Mouse (Mus musculus) forebrain, embryonic 16.5 days (tissue): ENCODE measurements around the gene Snx14. TPM values are rescaled to one million over a fixed set of nuclear protein-coding genes. Genes with fewer than 3 reads are reported as not detected.

ENCODE experiments used
- ATAC-seq: fragments of 200-750 bp; cut with Nextera tagmentation; 2 replicates; pipeline ENCODE4 v1.8.0; 2017; ENCODE audit warnings: mild to moderate bottlenecking, moderate library complexity
- H3K27ac ChIP-seq: fragments of 300-500 bp; sonication (generic); 2 replicates; pipeline ENCODE4 v1.5.1; 2014; ENCODE audit warnings: low read length, control low read depth
- H3K27me3 ChIP-seq: fragments of 300-500 bp; sonication (generic); replicated peaks from 2 replicates; pipeline ENCODE4 v1.6.1; 2014; ENCODE audit warnings: low read length; ENCODE audit not compliant: control insufficient read depth, insufficient read depth
- H3K36me3 ChIP-seq: fragments of 300-500 bp; sonication (generic); 2 replicates; pipeline ENCODE4 v1.6.1; 2014; ENCODE audit not compliant: control insufficient read depth, insufficient read depth
- H3K4me1 ChIP-seq: fragments of 300-500 bp; sonication (generic); replicated peaks from 2 replicates; pipeline ENCODE4 v1.6.1; 2014; ENCODE audit warnings: low read length; ENCODE audit not compliant: control insufficient read depth, insufficient read depth
- H3K4me2 ChIP-seq: fragments of 300-500 bp; sonication (generic); 2 replicates; pipeline ENCODE4 v1.6.1; 2014; ENCODE audit warnings: mild to moderate bottlenecking, low read length, control low read depth
- H3K4me3 ChIP-seq: fragments of 300-500 bp; sonication (generic); replicated peaks from 2 replicates; pipeline ENCODE4 v1.5.1; 2014; ENCODE audit warnings: mild to moderate bottlenecking, low read length, control low read depth
- H3K9ac ChIP-seq: fragments of 300-500 bp; sonication (generic); replicated peaks from 2 replicates; pipeline ENCODE4 v1.6.1; 2014; ENCODE audit warnings: low read depth, low read length, control low read depth
- H3K9me3 ChIP-seq: fragments of 300-500 bp; sonication (generic); 2 replicates; pipeline ENCODE4 v1.6.1; 2016; ENCODE audit warnings: low read length; ENCODE audit not compliant: control insufficient read depth
- WGBS: fragments of 180-500 bp; shearing (Covaris S2); extraction: QIAGEN DNeasy Blood & Tissue Kit; methylation state at CpG from one replicate; pipeline ENCODE4 v1.1.7; 2014; 5-methylcytosine and 5-hydroxymethylcytosine counted together
- polyA plus RNA-seq: library from polyadenylated mRNA; unstranded; fragments of >200 nt; fragmentation: Nextera tagmentation; extraction: Ambion mirVana; gene quantifications from 2 replicates; pipeline ENCODE4 v1.2.1, GENCODE M21; 2015

Snx14 gene
- polyA plus RNA-seq, 1 experiment from 2014 or later = 32.2 TPM

DNA sequence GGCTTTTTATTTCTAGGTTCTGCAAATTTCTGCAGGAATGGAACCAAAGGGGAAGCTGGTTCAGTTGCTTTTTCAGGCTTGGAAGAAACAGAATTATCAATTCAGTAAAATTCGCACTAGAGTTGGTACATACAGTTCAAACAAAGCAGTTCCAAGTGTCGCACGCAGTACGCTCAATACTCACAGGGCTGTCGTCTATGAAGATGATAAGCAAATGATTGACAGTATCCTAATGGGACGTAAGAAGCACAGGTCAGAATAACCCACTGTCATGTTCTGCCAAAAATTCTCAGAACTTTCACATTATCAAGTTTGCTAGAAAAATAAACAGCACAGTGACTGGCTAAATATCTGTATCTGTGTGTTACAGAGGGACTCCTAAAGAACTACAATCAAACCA lies 34.2 kb downstream of the Snx14 start:
- Histone ChIP-seq H3K9ac (no peak overlapping the region), H3K4me2 (no peak overlapping the region), H3K9me3 (no peaks in the 10 kb centered on the region), H3K27me3 (no peaks in the 10 kb centered on the region), H3K27ac (no peak overlapping the region), H3K36me3 (peaks cover 6% of the 10 kb centered on the region), H3K4me1 (no peaks in the 10 kb centered on the region), H3K4me3 (no peak overlapping the region)
- WGBS = 95% methylated on average over 6 of the region's 6 CpGs
- no peak for ATAC-seq

GRCm38 (mm10) chr9:88404088-88404487 lies 34.7 kb downstream of the Snx14 start:
- Histone ChIP-seq H3K9ac (no peak overlapping the region), H3K9me3 (no peaks in the 10 kb centered on the region), H3K27me3 (no peaks in the 10 kb centered on the region), H3K4me1 (no peaks in the 10 kb centered on the region), H3K4me2 (no peak overlapping the region), H3K27ac (no peak overlapping the region), H3K36me3 (peaks cover 6% of the 10 kb centered on the region), H3K4me3 (no peak overlapping the region)
- 82% methylated on average over 10 of the region's 10 CpGs for WGBS
- ATAC-seq = no peak

- Histone ChIP-seq H3K36me3 (peaks cover 9% of the 10 kb centered on the region), H3K9me3 (no peaks in the 10 kb centered on the region), H3K4me3 (no peak overlapping the region), H3K27me3 (no peaks in the 10 kb centered on the region), H3K4me1 (no peaks in the 10 kb centered on the region; the same call in 1 of the 2 replicates), H3K4me2 (no peak overlapping the region), H3K9ac (no peak overlapping the region), H3K27ac (no peak overlapping the region)
- WGBS = 79% methylated on average over 1 of the region's 1 CpGs
- ATAC-seq = no peak
Measured at GRCm38 (mm10) chr9:88398461-88398860, 40.3 kb downstream of the Snx14 start.

DNA sequence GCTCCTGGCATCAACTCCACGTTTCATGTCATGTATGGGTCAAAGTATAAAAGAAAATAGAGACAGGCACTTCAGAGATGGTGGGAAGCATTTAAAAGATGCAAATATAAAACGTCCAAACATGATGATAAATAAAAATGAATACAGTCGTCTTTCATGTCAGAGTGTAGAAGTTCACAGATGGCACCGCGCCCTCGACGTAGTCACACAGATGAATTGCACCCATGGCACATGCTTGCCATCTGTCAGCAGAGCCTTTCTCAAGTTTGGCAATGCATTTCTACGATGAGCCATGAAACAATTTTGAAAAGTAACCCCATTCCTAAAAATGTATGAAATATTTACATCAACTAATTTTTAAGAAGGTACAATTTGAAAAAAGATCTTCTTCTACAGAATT lies 43.9 kb downstream of the Snx14 start:
- Histone ChIP-seq H3K9me3 (no peaks in the 10 kb centered on the region), H3K9ac (no peak overlapping the region), H3K4me1 (no peaks in the 10 kb centered on the region; the same call in 1 of the 2 replicates), H3K4me2 (no peak overlapping the region), H3K27me3 (no peaks in the 10 kb centered on the region), H3K36me3 (peaks cover 9% of the 10 kb centered on the region), H3K27ac (no peak overlapping the region), H3K4me3 (no peak overlapping the region)
- peak; percentile 68 for ATAC-seq
- WGBS = 45% methylated on average over 8 of the region's 8 CpGs

DNA sequence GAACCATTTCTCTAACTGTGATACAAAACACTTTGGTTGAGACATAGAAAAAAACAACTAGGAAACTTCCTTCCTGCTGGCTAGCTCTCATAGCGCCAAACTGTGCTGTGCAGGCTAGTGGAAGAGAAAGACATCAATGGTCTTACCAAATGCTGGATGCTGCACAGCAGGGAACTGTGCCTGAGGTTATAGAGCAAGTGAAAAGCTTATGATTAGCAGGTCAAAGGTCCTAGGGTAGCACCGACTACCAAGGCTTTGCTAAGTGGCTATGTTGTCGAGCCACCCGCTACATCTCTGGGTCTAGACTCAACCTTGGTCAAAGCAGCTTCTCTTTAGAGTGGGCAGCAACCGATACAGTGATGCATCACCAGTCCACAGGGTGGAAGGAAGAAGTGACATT lies 49.9 kb downstream of the Snx14 start:
- Histone ChIP-seq H3K4me1 (no peaks in the 10 kb centered on the region), H3K9ac (no peak overlapping the region), H3K4me2 (no peak overlapping the region), H3K36me3 (peaks cover 3% of the 10 kb centered on the region), H3K27me3 (no peaks in the 10 kb centered on the region), H3K4me3 (no peak overlapping the region), H3K27ac (no peak overlapping the region), H3K9me3 (no peaks in the 10 kb centered on the region)
- no peak for ATAC-seq
- 58% methylated on average over 5 of the region's 5 CpGs for WGBS

GRCm38 (mm10) chr9:88380542-88380941 lies 58.2 kb downstream of the Snx14 start:
- Histone ChIP-seq H3K27me3 (no peaks in the 10 kb centered on the region), H3K9ac (no peak overlapping the region), H3K27ac (no peak overlapping the region), H3K4me2 (no peak overlapping the region), H3K4me1 (no peaks in the 10 kb centered on the region), H3K9me3 (no peaks in the 10 kb centered on the region), H3K36me3 (peaks cover 3% of the 10 kb centered on the region), H3K4me3 (no peak overlapping the region)
- 68% methylated on average over 1 of the region's 1 CpGs for WGBS
- ATAC-seq = no peak

- WGBS = 81% methylated on average over 7 of the region's 7 CpGs
- Histone ChIP-seq H3K4me1 (no peaks in the 10 kb centered on the region), H3K27me3 (no peaks in the 10 kb centered on the region), H3K4me3 (no peak overlapping the region), H3K27ac (no peak overlapping the region), H3K36me3 (peaks cover 3% of the 10 kb centered on the region; the same call in 1 of the 2 replicates), H3K9ac (no peak overlapping the region), H3K9me3 (no peaks in the 10 kb centered on the region), H3K4me2 (no peak overlapping the region)
- no peak for ATAC-seq
Measured at GRCm38 (mm10) chr9:88380076-88380475, 58.7 kb downstream of the Snx14 start.

GRCm38 (mm10) chr9:88379057-88379456 lies 59.7 kb downstream of the Snx14 start:
- H3K27ac ChIP-seq = no peak overlapping the region
- peaks cover 3% of the 10 kb centered on the region; the same call in 1 of the 2 replicates for H3K36me3 ChIP-seq
- no peak overlapping the region for H3K4me2 ChIP-seq
- no peak overlapping the region for H3K9ac ChIP-seq
- H3K4me1 ChIP-seq = no peaks in the 10 kb centered on the region
- H3K9me3 ChIP-seq = no peaks in the 10 kb centered on the region
- H3K4me3 ChIP-seq = no peak overlapping the region
- ATAC-seq = no peak
- WGBS = 83% methylated on average over 3 of the region's 3 CpGs
- no peaks in the 10 kb centered on the region for H3K27me3 ChIP-seq

DNA sequence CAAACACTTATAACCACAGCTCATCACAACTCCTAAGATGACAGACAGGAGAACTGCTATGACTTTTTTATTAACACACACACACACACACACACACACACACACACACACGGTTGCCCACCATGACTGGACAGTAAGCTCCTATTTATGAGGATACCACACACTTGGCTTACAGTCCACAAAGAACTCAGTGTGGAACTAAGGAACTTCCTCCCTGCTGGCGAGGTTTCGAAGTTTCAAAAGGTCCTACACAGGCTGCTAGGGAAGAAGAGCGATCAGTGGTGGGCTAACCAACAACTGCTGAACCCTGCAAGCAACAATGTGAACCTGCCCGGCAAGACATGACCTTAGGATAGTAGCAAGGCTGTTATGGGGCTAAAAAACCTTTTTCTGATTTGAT lies 61.3 kb downstream of the Snx14 start:
- 78% methylated on average over 5 of the region's 5 CpGs for WGBS
- no peak for ATAC-seq

DNA sequence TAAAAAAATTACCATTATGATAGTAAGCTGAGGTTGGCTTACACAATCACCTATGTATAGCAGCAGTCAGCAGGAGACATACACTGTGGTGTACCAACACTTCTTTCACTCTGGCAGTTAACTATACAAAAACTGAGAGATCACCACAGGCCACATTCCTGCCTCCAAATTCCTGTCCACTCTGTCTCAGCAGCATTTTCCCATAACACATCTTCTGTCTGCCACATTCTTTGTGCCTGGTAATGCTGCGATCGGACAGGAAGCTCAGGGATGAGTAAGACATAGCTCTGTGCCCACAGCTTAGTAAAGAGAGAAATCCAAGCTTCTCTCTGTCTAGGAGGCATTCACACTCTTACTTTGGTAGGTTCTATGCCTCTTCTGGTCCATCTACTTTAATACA lies 65.8 kb downstream of the Snx14 start:
- no peaks in the 10 kb centered on the region for H3K27me3 ChIP-seq
- WGBS = 98% methylated on average over 2 of the region's 2 CpGs

More for the DNA sequence above, 61.3 kb downstream of the Snx14 start:
- peaks cover 3% of the 10 kb centered on the region; the same call in 1 of the 2 replicates for H3K36me3 ChIP-seq
- no peaks in the 10 kb centered on the region for H3K9me3 ChIP-seq
- no peaks in the 10 kb centered on the region for H3K27me3 ChIP-seq
- no peak overlapping the region for H3K27ac ChIP-seq
- H3K9ac ChIP-seq = no peak overlapping the region
- H3K4me3 ChIP-seq = no peak overlapping the region
- no peaks in the 10 kb centered on the region for H3K4me1 ChIP-seq
- no peak overlapping the region for H3K4me2 ChIP-seq

More for the DNA sequence above, 65.8 kb downstream of the Snx14 start:
- Histone ChIP-seq H3K4me1 (no peaks in the 10 kb centered on the region), H3K27ac (no peak overlapping the region), H3K4me2 (no peak overlapping the region), H3K9ac (no peak overlapping the region), H3K9me3 (no peaks in the 10 kb centered on the region), H3K36me3 (no peaks in the 10 kb centered on the region; the same call in 1 of the 2 replicates), H3K4me3 (no peak overlapping the region)
- ATAC-seq = no peak
